Mouse (Mus musculus) monocyte, adult 5-6 weeks (primary cell): ENCODE measurements around the gene Pfkp. TPM values are rescaled to one million over a fixed set of nuclear protein-coding genes. Genes with fewer than 3 reads are reported as not detected.

ENCODE experiments used
- ATAC-seq: fragments of 153-309, 156-312 bp; replicated peaks from 2 replicates; pipeline ENCODE4 v1.8.0; 2017; ENCODE audit warnings: mild to moderate bottlenecking; ENCODE audit not compliant: low TSS enrichment, insufficient number of reproducible peaks, severe bottlenecking, poor library complexity, low FRiP score
- total RNA-seq: library from RNA; stranded (forward); fragments of 200-1000, 200-491, 200-594 nt; gene quantifications from 3 replicates; pipeline ENCODE4 v1.2.3, GENCODE M21; 2017

Pfkp gene
- total RNA-seq, 1 experiment from 2014 or later: 208 TPM

DNA sequence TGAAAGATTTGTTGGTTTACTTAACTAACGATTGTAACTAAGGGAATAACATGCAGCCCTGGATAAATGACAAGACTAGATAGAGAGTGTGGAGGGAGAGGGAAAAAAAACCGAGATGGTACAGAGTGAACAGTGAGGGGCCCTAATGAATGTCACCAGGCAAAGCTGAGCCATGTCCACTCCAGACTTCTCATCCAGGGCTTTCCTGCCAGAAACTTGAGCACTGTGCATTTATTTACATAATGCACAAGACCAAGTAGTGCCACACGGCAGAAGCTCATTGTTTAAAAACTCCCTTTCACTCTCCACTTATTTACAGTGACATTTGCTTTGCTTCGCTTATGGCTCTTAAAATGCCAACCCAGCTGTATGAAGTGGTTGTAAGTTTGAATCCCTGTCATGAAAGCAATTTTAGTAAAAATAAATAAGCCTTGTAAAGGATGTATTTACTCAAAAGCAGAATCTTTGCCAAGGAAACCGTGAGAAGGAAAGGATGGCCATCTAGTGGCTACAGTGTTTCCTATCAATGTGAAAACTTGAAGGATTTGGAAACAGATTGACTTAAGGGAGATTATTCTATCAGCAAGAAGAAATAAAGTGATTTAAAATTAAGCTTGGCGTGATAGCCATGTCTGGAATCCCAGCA lies 113.2 kb downstream of the Pfkp start:
- no peak for ATAC-seq

DNA sequence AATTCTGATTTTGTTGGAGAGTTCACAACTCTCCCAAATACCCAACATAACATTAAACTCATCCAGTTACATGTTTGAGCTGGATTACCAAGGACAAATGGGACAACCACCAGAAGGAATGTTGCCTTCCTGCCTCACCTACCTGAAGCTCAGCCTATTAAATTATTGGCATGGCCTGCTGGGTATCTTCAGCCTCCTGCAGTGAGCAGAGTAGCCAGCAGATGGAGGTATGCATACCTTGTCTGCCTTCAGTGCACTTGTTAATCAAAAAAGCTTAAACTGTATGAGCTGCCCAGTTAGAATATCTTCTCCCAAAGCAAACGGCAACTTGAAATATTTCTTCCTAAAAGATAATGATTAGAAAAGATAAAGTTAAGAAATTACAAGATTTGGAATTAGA lies 115.9 kb downstream of the Pfkp start:
- no peak for ATAC-seq

Other genes starting within 250 kb of the Pfkp start
- 23.4 to 36.8 TPM (median 25.4 TPM) in 3 replicates for gene Pitrm1, start 100.6 kb downstream of the Pfkp start, total RNA-seq